Comparison of ENCODE assay signal across 25 mouse cellular contexts in the genomic region with DNA sequence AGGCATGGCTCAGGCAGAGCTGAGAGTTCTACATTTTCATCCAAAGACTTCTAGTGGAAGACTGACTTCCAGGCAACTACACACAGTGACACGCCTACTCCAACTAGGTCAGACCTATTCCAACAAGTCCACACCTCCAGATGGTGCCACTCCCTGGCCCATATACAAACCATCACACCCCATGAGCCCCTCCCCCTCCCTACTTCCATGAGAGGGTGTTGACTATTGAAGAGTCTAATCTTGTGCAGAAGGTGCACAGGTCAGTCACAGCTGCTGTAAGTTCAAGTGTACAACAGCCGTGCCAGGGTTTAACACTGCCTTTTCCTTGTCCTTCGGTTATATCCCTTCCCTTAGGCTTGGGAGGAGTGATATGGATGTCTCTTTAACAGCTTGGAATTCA.
A peak's percentile ranks its signal among the peaks of the same experiment; 100 is the strongest.
DNase-seq lines count a peak whose midpoint lies in the region; ATAC-seq and TF ChIP-seq lines count a peak whose summit lies in the region.
"Had no signal": no experiment of that assay in that cellular context is flagged by ENCODE, and none has a peak within 500 bp of the region (broad histone marks: within the 10 kb centered on the region; RNA-seq: fewer than 3 reads in every experiment).

No protein-coding gene starts in this region.

- intact Hi-C loops in left cerebral cortex, adult 2 months (cut with DNase I): no loop called here

- H3K27me3 ChIP-seq in heart, embryonic 16.5 days (ENCODE audit: control insufficient read depth, insufficient read depth, low read length): no peaks in the 10 kb centered on the region
- no peaks in the 10 kb centered on the region for H3K27me3 ChIP-seq in lung, embryonic 15.5 days
- no peaks in the 10 kb centered on the region for H3K27me3 ChIP-seq in intestine, postnatal 0 days (replicated peaks; ENCODE audit: control insufficient read depth, insufficient read depth, low read length)
- H3K27me3 ChIP-seq in stomach, embryonic 16.5 days (ENCODE audit: control insufficient read depth, insufficient read depth, low read length): no peaks in the 10 kb centered on the region
- H3K27me3 ChIP-seq: forebrain, embryonic 12.5 days; liver, embryonic 12.5 days had no signal

- DNase-seq in heart, postnatal 4 days: no peak
- DNase-seq in lung, postnatal 25 days (ENCODE audit: low spot score): no peak
- no peak for DNase-seq in urinary bladder, postnatal 4 days (ENCODE audit: low spot score in 2 of 2)
- DNase-seq in left cerebral cortex, adult 2 months (ENCODE audit: extremely low spot score in 1 of 2, low spot score in 2 of 2): no peak
- DNase-seq: adrenal gland, adult 2 months; cerebellum, adult 11-12 months; cerebellum, postnatal 10 days; gastrocnemius, postnatal 25 days; heart, adult 2 months; kidney, adult 18-20 months; kidney, postnatal 10 days; lung, adult 2 months; right cerebral cortex, postnatal 14 days; thymus, postnatal 36 days had no signal

- TF ChIP-seq CTCF in intestine, postnatal 0 days (IDR thresholded peaks at IDR 0.05; ENCODE audit: low read depth): no peak
- no peak for TF ChIP-seq CTCF in left cerebral cortex, adult 2 months (IDR thresholded peaks at IDR 0.05)

- no peak overlapping the region for H3K4me2 ChIP-seq in heart, embryonic 16.5 days (ENCODE audit: low read depth, low read length)
- no peak overlapping the region for H3K4me2 ChIP-seq in lung, embryonic 15.5 days
- no peak overlapping the region for H3K4me2 ChIP-seq in intestine, postnatal 0 days (replicated peaks; ENCODE audit: low read depth)
- no peak overlapping the region for H3K4me2 ChIP-seq in stomach, embryonic 16.5 days (ENCODE audit: low read depth, low read length)
- H3K4me2 ChIP-seq: forebrain, embryonic 12.5 days; liver, embryonic 12.5 days; midbrain, embryonic 11.5 days had no signal

- H3K36me3 ChIP-seq in heart, embryonic 16.5 days (ENCODE audit: control insufficient read depth, insufficient read depth): no peaks in the 10 kb centered on the region
- no peaks in the 10 kb centered on the region for H3K36me3 ChIP-seq in lung, embryonic 15.5 days
- H3K36me3 ChIP-seq in intestine, postnatal 0 days (ENCODE audit: control insufficient read depth, insufficient read depth): no peaks in the 10 kb centered on the region
- no peaks in the 10 kb centered on the region for H3K36me3 ChIP-seq in stomach, embryonic 16.5 days (ENCODE audit: control insufficient read depth, insufficient read depth, low read length)
- H3K36me3 ChIP-seq: forebrain, embryonic 12.5 days; hindbrain, embryonic 10.5 days; liver, embryonic 12.5 days had no signal

- H3K4me3 ChIP-seq in heart, embryonic 16.5 days (ENCODE audit: low read length): no peak overlapping the region
- H3K4me3 ChIP-seq in lung, embryonic 15.5 days: no peak overlapping the region
- no peak overlapping the region for H3K4me3 ChIP-seq in intestine, postnatal 0 days (ENCODE audit: low read depth, low read length)
- H3K4me3 ChIP-seq in stomach, embryonic 16.5 days (replicated peaks; ENCODE audit: low read length): no peak overlapping the region
- no peak overlapping the region for H3K4me3 ChIP-seq in left cerebral cortex, adult 2 months
- H3K4me3 ChIP-seq: erythroblast, embryonic 14.5 days; forebrain, embryonic 12.5 days; heart, adult 2 months; hindbrain, embryonic 10.5 days; liver, embryonic 12.5 days had no signal

- no peaks in the 10 kb centered on the region for H3K9me3 ChIP-seq in heart, embryonic 16.5 days (replicated peaks; ENCODE audit: control insufficient read depth, low read length)
- H3K9me3 ChIP-seq in lung, embryonic 15.5 days: no peaks in the 10 kb centered on the region
- H3K9me3 ChIP-seq in intestine, postnatal 0 days (ENCODE audit: control insufficient read depth): no peaks in the 10 kb centered on the region
- H3K9me3 ChIP-seq in stomach, embryonic 16.5 days (replicated peaks; ENCODE audit: control insufficient read depth, low read length): no peaks in the 10 kb centered on the region
- H3K9me3 ChIP-seq: forebrain, embryonic 12.5 days; hindbrain, embryonic 10.5 days; liver, embryonic 12.5 days had no signal

- H3K4me1 ChIP-seq in heart, embryonic 16.5 days (ENCODE audit: control insufficient read depth, insufficient read depth, low read length): no peaks in the 10 kb centered on the region
- no peaks in the 10 kb centered on the region for H3K4me1 ChIP-seq in lung, embryonic 15.5 days
- H3K4me1 ChIP-seq in intestine, postnatal 0 days (replicated peaks; ENCODE audit: control insufficient read depth, insufficient read depth, low read length): no peaks in the 10 kb centered on the region
- H3K4me1 ChIP-seq in stomach, embryonic 16.5 days (ENCODE audit: control insufficient read depth, insufficient read depth, low read length): no peaks in the 10 kb centered on the region; the same call in 1 of the 2 replicates
- H3K4me1 ChIP-seq: hindbrain, embryonic 10.5 days; liver, embryonic 12.5 days had no signal

- 65% methylated on average over 3 of the region's 3 CpGs for WGBS in heart, embryonic 16.5 days
- WGBS in lung, embryonic 15.5 days: 68% methylated on average over 3 of the region's 3 CpGs
- 62% methylated on average over 3 of the region's 3 CpGs for WGBS in intestine, postnatal 0 days
- WGBS in stomach, embryonic 16.5 days: 60% methylated on average over 3 of the region's 3 CpGs

- no peak overlapping the region for H3K27ac ChIP-seq in heart, embryonic 16.5 days (ENCODE audit: low read length)
- H3K27ac ChIP-seq in lung, embryonic 15.5 days: no peak overlapping the region
- no peak overlapping the region for H3K27ac ChIP-seq in intestine, postnatal 0 days (ENCODE audit: low read depth, low read length)
- no peak overlapping the region for H3K27ac ChIP-seq in stomach, embryonic 16.5 days (ENCODE audit: low read length)
- no peak overlapping the region for H3K27ac ChIP-seq in left cerebral cortex, adult 2 months
- H3K27ac ChIP-seq: forebrain, embryonic 12.5 days; heart, adult 2 months; hindbrain, embryonic 10.5 days; liver, embryonic 12.5 days had no signal

- ATAC-seq in heart, embryonic 16.5 days (replicated peaks; ENCODE audit: extremely low read depth, insufficient read depth, low FRiP score): peak; percentile 52
- peak; percentile 31; the same call in 1 of the 2 replicates for ATAC-seq in lung, embryonic 15.5 days (ENCODE audit: borderline replicate concordance, extremely low read depth, low FRiP score, low TSS enrichment)
- peak; percentile 75 for ATAC-seq in intestine, postnatal 0 days
- peak; percentile 50; the same call in 1 of the 2 replicates for ATAC-seq in stomach, embryonic 16.5 days (ENCODE audit: insufficient read depth, low FRiP score)
- ATAC-seq: CD4-positive, CD25-positive, alpha-beta regulatory T cell, adult 4 months; hindbrain, embryonic 16.5 days; liver, embryonic 12.5 days had no signal

- no peak overlapping the region for H3K9ac ChIP-seq in heart, embryonic 16.5 days (ENCODE audit: low read length)
- no peak overlapping the region for H3K9ac ChIP-seq in lung, embryonic 15.5 days
- H3K9ac ChIP-seq in intestine, postnatal 0 days (ENCODE audit: low read depth, low read length): no peak overlapping the region
- H3K9ac ChIP-seq in stomach, embryonic 16.5 days (ENCODE audit: low read length): no peak overlapping the region
- H3K9ac ChIP-seq: forebrain, embryonic 12.5 days; liver, embryonic 12.5 days had no signal
